Mouse (Mus musculus) heart, adult 11 months (tissue): ENCODE measurements around the gene Olfr1444.
A peak's percentile ranks its signal among the peaks of the same experiment; 100 is the strongest.

Experiments
- DNase-seq: peaks from one replicate; pipeline ENCODE4 v3.0.0; 2022

Olfr1444 gene

DNA sequence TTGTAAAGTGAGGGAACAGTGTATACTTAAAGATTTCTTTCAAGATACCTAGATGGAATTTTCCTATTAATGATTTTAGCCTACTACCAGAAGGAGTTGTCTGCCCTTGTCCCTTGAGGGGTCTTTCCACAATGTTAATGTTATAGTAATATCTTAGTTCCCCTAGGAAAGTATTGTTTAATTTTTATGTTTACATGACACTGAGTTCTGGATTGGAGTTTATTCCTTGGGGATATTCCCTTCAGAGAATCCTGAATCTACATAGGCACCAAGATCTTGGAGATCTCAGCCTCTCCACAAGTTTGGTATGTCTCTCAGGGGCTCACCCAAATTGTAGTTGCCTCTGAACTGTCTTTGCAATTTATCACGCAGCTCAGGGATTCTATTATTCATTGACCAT lies at the start of gene Olfr1444:
Gene Olfr1444 (plus strand): TSS at position 301 of the 400 bp plus-strand sequence.
- DNase-seq = no peak

DNA sequence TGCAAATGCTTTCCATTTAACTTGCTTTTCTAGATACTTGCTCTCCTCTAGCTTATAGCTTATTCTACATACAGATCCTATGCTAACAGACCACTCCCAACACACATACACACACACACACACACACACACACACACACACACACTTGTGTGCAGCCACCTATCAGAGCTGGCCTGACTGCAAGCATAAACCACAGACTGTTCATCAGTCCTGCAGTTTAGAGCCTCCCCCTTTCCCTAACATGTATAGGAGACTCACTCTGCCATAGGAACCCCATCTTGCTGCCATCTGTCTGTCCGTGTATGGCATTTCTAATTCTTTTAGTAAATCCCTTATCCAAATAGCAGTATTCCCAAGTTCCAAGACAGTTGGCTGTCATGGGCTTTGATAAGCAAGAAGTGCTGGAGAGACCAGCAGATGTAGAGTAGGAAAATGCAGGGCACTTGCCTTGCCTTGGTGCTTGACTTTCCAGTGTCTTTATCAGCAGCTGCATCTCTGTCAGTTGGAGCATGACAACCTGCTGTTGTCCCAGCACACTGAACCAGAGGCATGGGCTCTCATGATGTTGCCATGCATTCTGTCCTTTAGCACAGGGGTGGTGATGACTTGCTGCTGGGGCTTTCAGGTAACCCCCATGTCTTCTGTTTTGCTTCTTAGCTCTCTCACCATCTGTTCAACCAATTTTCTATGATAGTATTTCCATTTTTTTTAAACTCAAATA lies 44.3 kb upstream of the Olfr1444 start:
- peak; percentile 74 for DNase-seq

DNA sequence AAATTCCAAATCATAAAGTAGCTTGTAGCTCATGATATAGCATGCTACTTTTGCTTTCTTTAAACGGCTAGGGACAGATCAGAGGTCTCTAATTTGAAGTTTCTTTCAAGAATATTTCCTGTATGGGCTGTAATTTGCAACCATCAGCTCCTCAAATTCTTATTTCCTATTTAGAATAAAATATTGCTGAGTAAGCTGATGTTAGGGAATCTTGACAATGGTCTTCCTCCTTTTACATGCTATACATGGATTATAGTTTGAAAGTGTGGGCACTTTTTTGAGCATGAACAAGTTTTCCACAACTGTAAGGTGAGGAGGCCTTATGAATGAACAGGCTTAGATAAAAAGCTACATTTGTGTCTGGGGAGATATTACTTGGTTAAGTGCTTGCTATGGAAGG lies 43.2 kb upstream of the Olfr1444 start:
- DNase-seq = no peak

DNA sequence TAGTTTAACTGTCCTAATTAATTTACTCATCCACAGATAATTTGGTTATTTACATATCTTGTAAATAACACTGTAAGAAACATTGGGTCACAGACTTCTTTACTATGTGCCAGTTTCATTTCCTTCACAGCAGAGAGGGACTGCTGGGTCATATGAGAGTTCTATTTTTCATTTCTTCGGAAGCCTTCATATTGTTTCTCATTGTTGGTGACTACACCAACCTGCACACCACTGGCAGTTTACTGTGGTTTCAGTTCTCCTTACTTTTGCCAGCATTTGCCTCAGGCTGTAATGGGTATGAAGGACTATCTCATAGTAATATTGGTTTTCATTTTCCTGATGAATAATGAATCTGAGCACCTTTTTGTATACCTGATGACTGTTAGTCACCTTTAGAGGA lies 38.6 kb upstream of the Olfr1444 start:
- DNase-seq = no peak

DNA sequence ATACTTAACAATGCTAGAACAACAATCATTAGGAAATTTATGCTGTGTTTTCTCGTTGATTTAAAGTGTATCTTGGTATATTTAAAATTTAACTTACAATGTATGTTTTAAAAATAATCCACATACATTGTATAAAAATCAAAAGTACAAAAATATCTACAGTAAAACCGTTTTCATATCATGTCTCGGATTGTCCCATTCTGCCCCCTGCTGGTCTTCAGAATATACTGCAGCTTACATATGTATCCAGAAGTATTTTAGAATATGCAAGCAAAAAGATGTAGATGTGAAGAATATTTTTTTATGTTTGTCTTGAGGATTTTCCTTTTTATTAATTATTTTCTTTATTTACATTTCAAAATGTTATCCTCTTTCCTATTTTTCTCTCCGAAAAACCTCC lies 36.7 kb upstream of the Olfr1444 start:
- DNase-seq = no peak

DNA sequence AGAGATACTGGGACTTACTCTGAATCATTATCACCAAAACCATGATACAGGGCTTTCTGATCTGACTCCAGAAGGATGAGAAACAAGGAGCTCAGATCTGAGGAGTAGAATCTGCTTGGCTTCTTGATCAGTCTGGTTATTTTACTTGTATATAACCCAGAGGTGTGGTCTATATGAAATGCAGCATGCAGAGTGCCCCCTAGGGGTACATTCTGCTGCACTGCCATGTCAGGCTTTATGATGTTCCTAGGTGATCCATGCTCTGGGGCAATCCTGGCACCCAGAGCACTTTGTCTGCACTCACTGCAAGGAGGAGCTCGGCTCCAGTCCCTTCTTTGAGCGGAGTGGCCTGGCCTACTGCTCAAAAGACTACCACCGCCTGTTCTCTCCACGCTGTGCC lies 32.5 kb upstream of the Olfr1444 start:
- DNase-seq = no peak

DNA sequence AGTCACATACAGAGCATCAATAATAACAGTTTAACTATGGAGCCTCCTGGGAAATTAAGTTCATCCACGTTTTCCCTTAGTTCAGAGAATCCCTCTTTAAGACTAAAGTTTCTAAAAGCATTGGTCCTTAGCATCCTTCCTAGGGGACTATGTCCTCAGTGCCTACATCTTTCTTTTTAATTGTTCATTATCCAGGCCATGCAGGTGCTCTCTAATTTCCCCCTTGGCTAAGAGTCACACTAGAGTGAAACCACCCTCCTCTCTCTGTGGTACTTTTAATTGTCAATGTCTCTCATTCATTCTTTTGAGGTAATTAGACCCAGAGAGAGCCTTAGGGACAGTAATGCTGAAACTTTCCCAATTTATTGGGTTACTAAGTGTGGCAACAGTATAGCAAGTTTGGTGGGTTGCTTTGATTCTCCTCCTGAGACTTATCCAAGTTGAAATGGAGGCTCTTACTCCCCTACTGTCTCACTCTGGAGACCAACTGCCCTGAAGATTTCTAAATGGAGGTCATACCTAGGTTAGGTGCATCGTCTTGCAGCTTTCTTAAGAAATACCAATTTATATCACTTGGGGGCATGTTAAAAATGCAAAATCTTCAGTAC lies 26.2 kb upstream of the Olfr1444 start:
- no peak for DNase-seq

DNA sequence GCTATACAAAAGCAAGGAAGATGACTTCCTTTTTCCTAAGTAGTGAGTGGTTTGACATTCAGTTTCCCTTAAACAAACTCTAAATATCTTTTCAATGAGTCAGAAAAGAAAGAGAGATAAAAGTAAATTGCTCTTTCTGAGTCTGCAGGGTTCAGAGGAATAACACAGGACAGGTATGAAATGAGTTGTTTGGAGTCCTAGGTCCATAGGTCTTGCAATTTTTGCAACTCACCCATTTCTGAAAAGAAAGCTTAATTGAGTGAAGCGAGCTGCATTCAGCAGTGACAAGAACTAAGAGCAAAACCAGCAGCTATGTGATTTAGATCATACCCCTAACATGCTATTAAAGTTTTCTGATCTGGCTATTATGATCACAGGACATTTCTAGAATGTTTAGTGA lies 25.5 kb upstream of the Olfr1444 start:
- no peak for DNase-seq

DNA sequence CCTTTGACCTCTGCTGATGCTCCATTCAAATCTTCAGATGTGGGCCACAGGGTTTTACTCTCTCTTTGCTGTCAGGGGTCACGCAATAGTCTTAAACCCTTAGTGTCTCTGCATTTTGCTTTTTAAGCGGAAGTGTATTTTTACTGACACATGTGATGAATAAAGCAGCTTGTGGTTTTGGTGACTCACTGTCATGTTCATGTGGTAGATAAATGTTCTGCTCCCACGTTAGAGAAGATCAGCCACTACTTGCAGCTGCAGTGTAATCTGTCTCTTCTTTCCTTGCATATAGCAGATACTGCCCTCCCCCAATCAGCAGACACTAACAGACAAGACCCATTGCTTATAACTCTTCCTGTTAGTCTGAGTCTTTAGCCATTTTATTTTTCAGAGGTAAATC lies 23.5 kb upstream of the Olfr1444 start:
- no peak for DNase-seq

DNA sequence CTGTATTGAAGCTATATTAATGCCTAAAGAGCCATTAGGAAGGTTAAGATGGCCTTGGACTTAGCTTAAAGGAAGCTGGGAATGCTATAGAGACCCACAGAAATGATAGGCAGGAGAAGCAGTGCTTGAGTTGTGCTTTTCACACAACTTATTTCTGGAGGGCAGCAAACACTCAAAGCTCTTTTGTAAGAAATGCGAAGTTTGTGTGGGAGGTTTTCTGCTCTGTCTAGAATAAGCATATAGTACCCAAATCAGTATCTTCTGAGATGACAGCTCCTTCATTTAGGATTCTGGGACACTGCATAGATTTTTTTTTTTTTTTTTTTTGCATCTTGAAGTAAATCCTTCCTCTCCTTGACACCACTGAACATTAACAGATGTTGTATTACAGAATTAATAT lies 18.6 kb upstream of the Olfr1444 start:
- DNase-seq = no peak

DNA sequence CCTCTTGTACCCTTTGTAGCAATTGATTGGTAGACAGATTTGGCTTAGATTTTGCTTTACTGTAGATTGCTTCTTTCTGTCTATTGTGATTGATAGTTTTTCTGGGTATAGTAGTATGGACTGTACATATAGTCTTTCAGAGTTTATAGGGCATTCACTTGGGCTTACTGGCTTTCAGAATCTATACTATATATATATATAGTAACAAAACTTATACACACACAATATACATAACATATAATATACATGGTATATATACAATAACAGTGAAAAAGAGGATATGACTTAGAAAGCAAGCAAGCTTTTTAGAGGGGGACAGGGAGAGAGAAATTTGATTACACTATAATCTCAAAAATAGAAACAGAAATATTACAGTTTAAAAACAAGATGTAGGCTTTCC lies 10.7 kb upstream of the Olfr1444 start, which contains the start of gene Gm5244:
Gene Gm5244 (plus strand): TSS at position 301 of the 400 bp plus-strand sequence.
- DNase-seq = no peak

DNA sequence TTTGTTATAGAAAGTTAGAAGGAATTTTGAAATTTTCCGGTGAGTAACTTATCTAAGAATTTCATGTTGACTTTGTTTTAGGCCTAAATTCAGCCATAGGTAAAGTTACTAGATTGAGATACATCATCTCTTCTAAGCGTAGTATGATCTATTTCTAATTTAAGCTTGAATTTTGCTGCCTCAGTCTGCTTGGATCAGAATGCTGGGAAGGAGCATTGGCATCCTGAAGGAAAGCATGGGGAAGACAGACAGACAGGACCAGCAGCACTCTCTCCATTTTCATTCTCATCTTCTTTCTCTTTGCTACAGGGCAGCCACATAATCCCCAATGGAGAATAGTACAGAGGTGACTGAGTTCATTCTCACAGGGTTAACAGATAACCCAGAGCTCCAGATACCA lies 26.5 kb downstream of the Olfr1444 start, which contains the start of gene Olfr1445:
Gene Olfr1445 (plus strand): TSS at position 301 of the 400 bp plus-strand sequence.
- DNase-seq = no peak

DNA sequence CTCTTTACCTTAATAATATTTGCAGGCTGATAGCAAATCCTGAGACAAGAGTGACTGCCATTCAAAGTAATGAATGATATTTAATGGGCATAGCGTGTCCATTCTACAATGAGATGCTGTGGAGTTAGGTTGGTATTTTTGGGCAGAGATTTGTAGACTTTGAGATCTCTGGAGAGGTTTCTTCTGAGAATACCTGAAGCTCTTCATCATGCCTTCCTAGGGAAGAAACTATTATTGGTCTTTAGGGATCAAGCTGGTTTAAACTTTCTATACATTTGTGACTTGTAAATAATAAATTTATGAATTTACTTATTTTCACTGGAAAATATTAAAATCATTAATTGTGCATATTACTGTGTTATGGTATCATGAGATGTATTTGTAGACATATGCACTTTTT lies 36.3 kb downstream of the Olfr1444 start, which contains the start of gene Olfr1446:
Gene Olfr1446 (minus strand): TSS at position 101 of the 400 bp plus-strand sequence.
- no peak for DNase-seq

DNA sequence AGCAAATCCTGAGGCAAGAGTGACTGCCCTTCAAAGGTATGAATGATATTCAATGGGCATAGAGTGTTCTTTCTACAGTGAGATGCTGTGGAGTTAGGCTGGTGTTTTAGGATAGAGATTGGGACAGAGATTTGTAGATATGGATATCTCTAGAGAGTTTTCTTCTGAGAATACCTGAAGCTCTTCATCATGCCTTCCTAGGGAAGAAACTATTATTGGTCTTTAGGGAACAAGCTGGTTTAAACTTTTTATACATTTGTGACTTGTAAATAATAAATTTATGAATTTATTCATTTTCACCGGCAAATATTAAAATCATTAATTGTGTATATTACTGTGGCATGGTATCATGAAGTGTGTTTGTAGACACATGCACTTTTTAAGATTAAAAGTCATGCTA lies 46.6 kb downstream of the Olfr1444 start, which contains the start of gene Olfr1447:
Gene Olfr1447 (minus strand): TSS at position 101 of the 400 bp plus-strand sequence.
- DNase-seq = no peak
